14 mouse cellular contexts compared by ENCODE assay signal in genomic region chr17:15862355-15862754, GRCm38 (mm10). TPM values are rescaled to one million over a fixed set of nuclear protein-coding genes. Genes with fewer than 3 reads are reported as not detected.
DNase-seq lines count a peak whose midpoint lies in the region; ATAC-seq lines count a peak whose summit lies in the region.
"Had no signal": no experiment of that assay in that cellular context is flagged by ENCODE, and none has a peak within 500 bp of the region (broad histone marks: within the 10 kb centered on the region; RNA-seq: fewer than 3 reads in every experiment).

No protein-coding gene starts in this region.

- intact Hi-C loops in left cerebral cortex, postnatal 14 days (cut with DNase I): no loop called here
- intact Hi-C loops in left cerebral cortex, postnatal 36 days (cut with DNase I): no loop called here

- DNase-seq in cerebellum, adult 11 months: peak; percentile 4
- DNase-seq in left cerebral cortex, postnatal 14 days (ENCODE audit: low spot score in 2 of 2): peak; percentile 4 to 22
- DNase-seq in left cerebral cortex, postnatal 36 days (ENCODE audit: low spot score in 2 of 2): no peak
- peak; percentile 46 for DNase-seq in cerebellum, adult 9-10 months
- peak; percentile 33 for DNase-seq in layer of hippocampus, adult 9-11 months
- no peak for DNase-seq in urinary bladder, postnatal 14 days (ENCODE audit: low spot score)
- DNase-seq in neural tube, embryonic 10.5 days (ENCODE audit: extremely low spot score, low spot score): no peak
- DNase-seq: gastrocnemius, postnatal 10 days; heart, postnatal 14 days; kidney, adult 8-10 months; liver, postnatal 0 days; retina, postnatal 1 day had no signal

- ATAC-seq in cerebellum, adult (ENCODE audit: insufficient number of reproducible peaks, low FRiP score, low TSS enrichment): no peak
- ATAC-seq: hindbrain, embryonic 16.5 days; liver, postnatal 0 days had no signal

RNA-seq across cellular contexts. Expression of gene Rgmb, which starts 31.5 kb away (rescaled TPM):
- total RNA-seq in left cerebral cortex, postnatal 14 days (2021): 10 to 100 TPM; 62.4 to 79.1 TPM
- total RNA-seq in left cerebral cortex, postnatal 36 days (2021): 10 to 100 TPM; 66.5 to 71.9 TPM

Comparison
In these comparisons a context has a peak if more than half of its experiments do, and no peak if none do; other contexts are left out.
1. DNase-seq: peak in cerebellum, adult 11 months (single experiment), left cerebral cortex, postnatal 14 days (2 of 2), cerebellum, adult 9-10 months (single experiment) and layer of hippocampus, adult 9-11 months (single experiment); none in left cerebral cortex, postnatal 36 days (0 of 2), urinary bladder, postnatal 14 days (single experiment) and neural tube, embryonic 10.5 days (single experiment).